Mouse (Mus musculus) bone marrow, adult 2 months (tissue): ENCODE data around the gene Smg1.

Experiments
- CTCF ChIP-seq: fragments of 200-500 bp; IDR thresholded peaks from 2 replicates; pipeline ENCODE4 v1.5.1; 2011; ENCODE audit warnings: low read length, control low read depth; ENCODE audit not compliant: control insufficient read depth, insufficient read depth
- POLR2A ChIP-seq: fragments of 200-500 bp; IDR thresholded peaks from 2 replicates; pipeline ENCODE4 v1.6.1; 2011; ENCODE audit warnings: low read depth, mild to moderate bottlenecking, control low read depth, low read length, borderline replicate concordance; ENCODE audit not compliant: control insufficient read depth

DNA sequence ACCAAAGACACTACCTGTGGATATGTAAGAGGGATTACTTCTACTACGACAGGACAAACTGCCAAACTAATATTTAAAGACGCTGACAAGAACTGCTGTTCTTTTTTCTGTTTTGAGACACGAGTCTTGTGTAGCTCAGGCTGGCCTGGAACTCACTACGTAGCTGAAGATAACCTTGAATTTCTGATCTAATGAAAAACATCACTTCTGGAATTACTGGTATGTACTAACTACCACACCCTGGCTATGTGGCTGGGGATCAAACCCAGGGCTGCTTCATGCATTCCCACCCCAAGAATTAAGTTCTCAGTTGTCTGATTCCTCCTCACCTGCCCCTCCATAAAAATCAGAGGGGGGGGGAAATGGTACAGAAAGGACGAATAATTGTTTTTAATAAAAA is 3.5 kb downstream of the Smg1 start:
- TF ChIP-seq CTCF (no peak), POLR2A (no peak)
